Mouse (Mus musculus) frontal cortex, postnatal 14 days (tissue): Measurements from ENCODE around the gene Rgs8.
A peak's percentile ranks its signal among the peaks of the same experiment; 100 is the strongest.

ENCODE experiments used
- DNase-seq, 2 experiments: peaks; one replicate each; pipeline ENCODE4 v3.0.0; 2022; ENCODE audit warnings: low spot score in 2 of 2

The Rgs8 gene

GRCm38 (mm10) chr1:153652938-153653623 is at the start of gene Rgs8:
TSS of gene Rgs8 (plus strand) at chr1:153653025.
- DNase-seq, result no peak

GRCm38 (mm10) chr1:153617340-153617830 is 35.4 kb upstream of the Rgs8 start:
- no peak for DNase-seq

DNA sequence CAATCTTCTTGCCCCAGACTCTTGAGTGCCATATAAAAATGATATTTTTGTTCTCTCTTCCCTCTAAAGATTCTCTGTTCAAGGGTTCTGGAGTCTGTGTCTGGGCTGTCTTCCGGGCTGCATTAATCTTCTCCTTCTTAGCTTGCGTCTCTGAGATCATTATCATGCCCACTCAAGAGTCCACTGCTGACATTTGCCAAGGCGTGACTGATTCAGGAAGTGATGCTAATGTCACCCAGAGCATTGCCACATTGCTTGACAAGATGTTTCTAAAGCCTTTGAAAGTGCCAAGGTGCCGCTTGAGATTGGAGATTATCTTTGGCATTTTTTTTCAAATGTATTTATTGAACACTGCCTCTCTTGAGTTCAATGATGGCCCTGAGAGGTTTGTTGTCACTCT is 29.8 kb upstream of the Rgs8 start:
- DNase-seq, result no peak

DNA sequence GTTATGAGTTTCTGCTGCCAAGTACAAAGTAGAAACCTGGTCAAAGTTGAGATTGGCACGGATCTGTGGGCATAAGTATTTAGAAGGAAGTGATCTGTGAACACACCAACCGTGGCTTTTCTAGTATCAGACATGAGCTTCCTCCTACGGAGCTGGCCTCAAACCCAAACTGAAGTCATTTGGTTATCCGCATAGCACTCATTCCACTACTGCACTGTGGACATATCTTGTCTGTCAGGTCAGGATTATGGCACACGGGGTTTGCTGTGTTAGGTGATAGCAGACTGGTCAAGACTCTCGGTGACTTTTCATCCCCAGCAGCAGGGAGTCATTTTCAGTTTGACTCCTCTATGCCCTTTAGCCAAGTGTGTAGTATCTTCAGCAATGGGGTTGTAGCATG is 20.1 kb upstream of the Rgs8 start:
- DNase-seq, result no peak

DNA sequence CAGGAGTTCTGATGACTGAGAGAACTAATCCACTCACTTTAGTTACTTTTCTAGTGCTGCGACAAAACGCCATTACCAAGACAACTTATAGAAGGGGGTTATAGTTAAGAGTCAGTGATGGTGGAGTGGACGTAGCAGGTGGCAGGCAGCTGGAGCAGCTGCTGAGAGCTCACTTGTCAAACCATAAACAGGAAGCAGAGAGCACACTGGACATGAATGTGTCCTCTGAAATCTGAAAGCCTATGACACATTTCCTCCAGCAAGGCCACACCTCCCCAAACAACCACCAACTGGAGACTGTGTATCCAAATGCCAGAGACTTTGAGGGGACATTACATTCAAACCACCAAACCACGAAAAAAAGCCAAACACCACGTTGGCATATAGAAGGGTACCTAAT is 17.8 kb upstream of the Rgs8 start:
- no peak for DNase-seq

- DNase-seq, result peak; percentile 29 to 43
These were observed 17.3 kb upstream of the Rgs8 start for GRCm38 (mm10) chr1:153635521-153635920.

- no peak for DNase-seq
These were observed 16.0 kb upstream of the Rgs8 start for GRCm38 (mm10) chr1:153636821-153637220.

DNA sequence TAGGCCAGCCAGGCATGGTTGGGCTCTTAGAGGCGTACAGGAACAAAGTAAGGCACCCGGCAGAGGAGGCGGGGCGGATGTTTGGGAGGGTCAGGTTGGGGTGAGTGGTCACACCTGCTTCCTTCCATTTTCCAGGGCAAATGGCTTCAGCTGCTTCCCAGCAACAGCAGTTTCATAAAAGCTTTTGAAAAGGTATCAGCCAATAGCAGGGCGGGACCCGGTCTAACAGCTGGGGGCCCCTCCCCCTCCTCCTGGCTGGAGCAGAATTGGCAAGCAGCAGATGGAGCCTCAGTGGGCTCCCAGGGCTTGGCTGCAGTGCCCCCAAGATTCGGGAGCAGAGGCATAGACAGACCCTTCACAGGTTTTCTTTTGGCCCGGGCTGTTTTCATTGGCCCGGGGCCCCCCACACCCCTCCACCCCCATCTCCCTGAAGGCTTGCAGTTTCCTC is 11.3 kb upstream of the Rgs8 start:
- no peak for DNase-seq

DNA sequence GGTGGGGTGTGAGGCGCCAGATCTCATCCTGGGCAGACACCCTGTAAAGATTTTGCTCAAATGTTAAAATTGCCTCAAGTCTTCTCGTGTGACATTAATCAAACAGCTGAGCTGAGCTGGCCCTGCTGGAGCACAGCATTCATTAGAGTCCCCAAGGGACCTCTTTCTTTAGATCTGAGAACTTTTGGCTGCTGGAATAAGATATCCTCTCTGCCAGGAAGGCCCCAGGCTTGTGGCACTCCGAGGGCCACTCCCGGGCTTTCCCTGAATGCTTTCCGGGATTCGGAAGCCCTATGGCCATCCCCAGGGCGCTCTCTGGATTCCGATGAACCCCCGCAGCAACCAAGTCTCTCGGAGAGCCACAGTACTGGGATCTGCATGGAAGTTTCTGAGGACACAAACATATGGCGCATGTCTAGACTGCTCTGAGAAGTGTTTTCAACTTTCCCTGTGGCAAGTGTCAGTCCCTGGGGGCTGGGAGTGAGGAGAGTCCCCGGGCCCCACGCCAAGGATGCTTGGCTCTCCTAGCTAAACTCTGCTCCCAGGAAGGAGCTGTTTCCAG is 10.8 kb upstream of the Rgs8 start:
- DNase-seq, result peak in 1 of 2 experiments; percentile 53

DNA sequence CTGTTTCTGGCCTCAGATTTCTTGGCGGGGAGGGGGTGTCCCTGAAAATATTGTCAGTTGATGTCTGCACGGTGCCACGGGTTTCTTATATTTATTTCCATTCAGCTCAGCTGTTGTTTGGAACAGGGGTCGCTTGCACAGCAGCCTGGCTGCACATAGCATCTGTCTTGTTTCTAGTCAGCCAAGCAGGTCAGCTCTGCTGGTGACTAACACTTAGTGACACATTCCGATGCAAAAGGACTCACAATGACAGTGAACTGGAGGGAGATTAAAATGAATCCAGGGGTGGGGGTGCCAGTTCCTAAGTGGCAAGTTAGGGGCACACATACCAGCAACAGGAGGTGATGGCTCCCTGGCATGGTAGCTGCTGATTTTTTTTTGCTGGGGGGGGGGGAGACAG is 849 bp downstream of the Rgs8 start:
- no peak for DNase-seq

DNA sequence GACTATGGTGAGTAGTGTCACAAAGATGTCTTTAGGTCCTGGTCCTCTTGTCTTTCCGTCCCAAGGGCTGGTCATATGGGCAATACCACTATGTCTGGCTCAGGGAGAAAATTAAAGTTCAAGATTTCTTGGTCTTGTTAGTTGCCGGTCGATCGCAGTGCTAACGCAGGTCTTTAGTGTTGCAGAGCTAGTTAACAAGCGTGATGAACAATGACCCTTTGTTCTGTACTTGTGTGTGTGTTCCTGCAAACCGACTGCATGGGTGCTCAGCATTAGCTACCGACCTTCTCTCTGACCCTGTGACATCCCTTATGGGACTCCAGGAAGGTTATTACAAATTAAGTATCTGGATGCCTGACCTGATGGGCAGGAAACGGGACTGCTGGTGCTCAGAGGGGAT is 6.8 kb downstream of the Rgs8 start:
- DNase-seq, result no peak

DNA sequence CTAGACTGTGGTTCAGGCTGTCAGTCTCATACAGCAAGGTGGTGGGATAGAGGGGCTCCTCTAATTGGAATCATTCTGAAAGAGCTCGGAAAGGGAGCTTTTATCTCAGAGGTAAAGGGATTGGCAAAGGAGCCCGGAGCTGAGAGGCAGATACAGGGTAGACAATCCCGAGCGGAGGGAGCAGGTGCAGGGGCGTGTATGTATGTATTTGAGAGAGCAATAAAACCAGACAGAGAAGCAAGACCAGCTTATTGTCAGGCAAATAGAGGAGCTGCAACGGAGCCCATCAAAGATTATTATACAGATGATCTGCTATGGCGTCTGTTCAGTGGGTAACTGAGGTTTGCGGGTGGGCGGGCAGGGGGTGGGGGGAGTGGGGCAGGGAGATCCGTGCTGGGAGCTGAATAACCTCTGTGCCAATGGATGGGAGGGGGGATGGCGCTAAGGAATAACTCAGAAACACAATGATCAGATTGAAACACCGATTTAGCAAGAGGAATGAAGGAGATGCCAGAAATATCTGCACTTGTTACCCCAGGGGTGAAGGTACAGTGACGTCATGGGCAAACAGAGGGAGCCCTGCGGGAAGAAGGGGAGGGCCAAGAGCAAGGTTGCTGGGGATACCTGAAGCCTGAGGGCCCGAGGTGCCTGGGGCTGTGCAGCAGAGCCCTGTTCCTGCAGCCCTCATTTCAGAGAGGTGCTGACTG is 8.3 kb downstream of the Rgs8 start:
- DNase-seq, result no peak

GRCm38 (mm10) chr1:153661689-153662002 is 8.8 kb downstream of the Rgs8 start:
- no peak for DNase-seq

DNA sequence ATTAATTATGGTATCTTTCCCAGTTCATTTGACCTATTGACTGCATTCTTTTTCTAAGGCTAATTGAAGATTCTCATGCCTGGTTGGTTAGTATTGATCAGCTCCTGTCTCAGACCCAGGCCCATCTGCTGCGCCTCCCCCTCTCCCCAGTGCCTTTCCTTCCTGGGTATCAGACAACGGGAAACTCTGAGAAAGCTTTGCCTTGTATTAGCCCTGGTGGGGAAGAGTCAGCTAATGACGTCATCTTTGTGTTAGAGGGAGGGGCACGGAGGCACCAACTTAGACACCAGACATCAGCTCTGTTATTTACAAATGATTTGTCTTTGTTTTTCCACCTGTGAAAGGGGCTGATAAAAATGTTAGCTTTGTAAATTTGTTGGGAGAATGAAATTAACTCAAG is 9.5 kb downstream of the Rgs8 start:
- DNase-seq, result no peak

GRCm38 (mm10) chr1:153665066-153665715 is 12.4 kb downstream of the Rgs8 start:
- no peak for DNase-seq

GRCm38 (mm10) chr1:153666236-153666635 is 13.4 kb downstream of the Rgs8 start:
- no peak for DNase-seq

- DNase-seq, result no peak
These were observed 14.5 kb downstream of the Rgs8 start for GRCm38 (mm10) chr1:153667244-153667727.

- no peak for DNase-seq
These were observed 15.0 kb downstream of the Rgs8 start for GRCm38 (mm10) chr1:153667781-153668180.

GRCm38 (mm10) chr1:153669086-153669485 is 16.3 kb downstream of the Rgs8 start:
- no peak for DNase-seq

DNA sequence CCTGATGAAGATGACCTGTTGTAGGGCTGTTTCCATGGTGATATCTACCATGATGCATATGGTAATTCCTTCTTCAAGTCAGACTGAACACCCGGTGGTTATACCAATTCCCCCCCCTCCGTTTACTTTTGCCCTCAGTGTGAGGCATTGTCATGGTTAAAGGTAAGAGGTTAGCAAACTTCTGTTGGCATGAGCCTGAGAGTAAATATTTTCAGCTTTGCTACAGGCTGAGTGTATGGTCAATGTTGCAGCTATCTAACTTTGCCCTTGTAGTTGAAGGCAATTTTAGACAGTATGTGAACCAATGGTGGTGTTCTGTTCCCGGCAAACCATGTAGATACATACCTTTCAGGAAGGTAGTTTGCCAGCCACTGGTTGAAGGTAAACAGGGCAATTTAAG is 16.9 kb downstream of the Rgs8 start:
- DNase-seq, result no peak

GRCm38 (mm10) chr1:153671352-153671751 is 18.5 kb downstream of the Rgs8 start:
- no peak for DNase-seq

DNA sequence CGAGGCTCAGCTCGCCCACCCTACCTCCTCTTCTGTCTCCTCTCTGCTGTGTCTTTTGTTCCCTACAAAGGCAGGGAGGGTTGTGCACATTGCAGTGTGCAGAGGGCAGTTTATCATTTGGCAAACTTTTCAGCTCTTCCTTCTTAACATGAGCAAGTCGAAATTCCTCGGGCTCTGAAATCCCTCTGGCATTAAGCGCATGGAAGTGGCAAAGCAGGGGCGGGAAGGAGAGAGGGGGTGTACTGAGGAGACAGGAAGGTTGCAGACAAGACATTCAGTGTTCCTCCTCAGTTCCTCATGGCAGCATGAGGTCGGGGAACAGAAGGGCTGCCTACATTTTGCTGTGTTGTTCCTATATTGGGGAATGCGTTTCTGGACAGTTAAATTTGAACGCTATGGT is 19.9 kb downstream of the Rgs8 start:
- no peak for DNase-seq
